Comparison of ENCODE assay signal across 15 mouse cellular contexts in the genomic region with DNA sequence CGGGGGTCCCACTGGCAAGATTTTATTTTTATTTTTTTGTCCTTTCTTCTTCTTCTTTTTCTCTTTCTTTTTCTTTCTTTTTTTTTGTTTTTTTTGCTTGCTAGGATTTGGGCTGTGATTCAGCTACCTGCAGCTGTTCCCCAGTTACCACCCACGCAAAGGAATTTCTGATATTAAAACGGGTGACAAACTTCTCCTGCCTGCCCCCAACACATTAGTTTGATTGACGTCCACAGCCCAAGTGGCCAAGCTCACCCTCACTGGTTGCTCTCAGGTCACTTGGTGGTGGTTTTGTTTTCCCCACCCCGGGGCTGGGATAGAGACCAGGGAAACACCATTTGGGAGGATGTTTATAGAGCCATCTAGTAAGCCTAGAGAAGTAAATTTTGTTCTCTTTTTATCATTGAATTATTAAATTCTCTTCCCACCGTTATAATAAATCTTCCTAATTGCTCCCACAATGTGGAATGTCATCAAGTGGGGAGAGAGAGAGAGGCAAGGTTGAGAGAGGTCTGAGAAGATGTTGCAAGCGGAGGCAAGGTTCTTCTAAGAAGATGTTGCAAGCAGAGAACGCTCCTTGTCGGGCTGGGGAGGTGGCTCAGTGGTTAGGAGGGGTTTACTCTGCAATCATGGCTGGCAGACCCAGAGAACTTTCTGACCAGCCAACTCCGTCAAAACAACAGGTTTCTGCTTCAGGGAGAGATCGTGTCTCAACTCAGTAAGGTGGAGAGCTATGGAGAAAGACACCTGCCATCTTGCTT. TPM values are rescaled to one million over a fixed set of nuclear protein-coding genes. Genes with fewer than 3 reads are reported as not detected.
DNase-seq lines count a peak whose midpoint lies in the region; ATAC-seq and TF ChIP-seq lines count a peak whose summit lies in the region.
"Had no signal": no experiment of that assay in that cellular context is flagged by ENCODE, and none has a peak within 500 bp of the region (broad histone marks: within the 10 kb centered on the region; RNA-seq: fewer than 3 reads in every experiment).

No protein-coding gene starts in this region.

- no peaks in the 10 kb centered on the region for H3K27me3 ChIP-seq in lung, embryonic 15.5 days
- H3K27me3 ChIP-seq in embryonic facial prominence, embryonic 14.5 days (replicated peaks; ENCODE audit: control insufficient read depth, insufficient read depth, low read length), result no peaks in the 10 kb centered on the region
- H3K27me3 ChIP-seq in myocyte (ENCODE audit: control insufficient read depth, insufficient read depth, insufficient read length), result no peaks in the 10 kb centered on the region
- no peaks in the 10 kb centered on the region for H3K27me3 ChIP-seq in liver, postnatal 0 days (ENCODE audit: insufficient read depth, low read length)
- H3K27me3 ChIP-seq: hindbrain, embryonic 13.5 days; intestine, embryonic 15.5 days had no signal

- no peak for DNase-seq in lung, adult 18-20 months
- DNase-seq in adipocyte (ENCODE audit: low spot score), result peak; percentile 29
- DNase-seq in embryonic facial prominence, embryonic 14.5 days (ENCODE audit: low spot score), result peak; percentile 19
- no peak for DNase-seq in spleen, postnatal 14 days (ENCODE audit: low spot score in 2 of 2)
- no peak for DNase-seq in liver, postnatal 0 days
- DNase-seq: adrenal gland, adult 2 months; cerebellum, adult 2 months; heart, adult 2 months; kidney, postnatal 10 days; thymus, adult 2 months had no signal

- no peak overlapping the region for H3K4me2 ChIP-seq in lung, embryonic 15.5 days
- H3K4me2 ChIP-seq in embryonic facial prominence, embryonic 14.5 days (ENCODE audit: low read depth, low read length), result no peak overlapping the region
- H3K4me2 ChIP-seq in myocyte (ENCODE audit: low read depth), result peak overlapping the region; percentile 62
- H3K4me2 ChIP-seq in liver, postnatal 0 days (ENCODE audit: low read depth, low read length), result no peak overlapping the region
- H3K4me2 ChIP-seq: hindbrain, embryonic 13.5 days; liver, embryonic 11.5 days had no signal

- H3K27ac ChIP-seq in lung, embryonic 15.5 days, result peak overlapping the region; percentile 53
- H3K27ac ChIP-seq in embryonic facial prominence, embryonic 14.5 days (replicated peaks; ENCODE audit: low read depth, low read length), result no peak overlapping the region
- no peak overlapping the region for H3K27ac ChIP-seq in liver, postnatal 0 days (ENCODE audit: low read depth)
- H3K27ac ChIP-seq: heart, adult 2 months; hindbrain, embryonic 13.5 days; intestine, embryonic 15.5 days had no signal

- 39% methylated on average over 11 of the region's 11 CpGs for WGBS in lung, embryonic 15.5 days
- WGBS in embryonic facial prominence, embryonic 14.5 days, result 53% methylated on average over 11 of the region's 11 CpGs
- WGBS in liver, postnatal 0 days (ENCODE audit: insufficient replicate concordance), result 58% methylated on average over 11 of the region's 11 CpGs

- H3K9ac ChIP-seq in lung, embryonic 15.5 days, result no peak overlapping the region
- no peak overlapping the region for H3K9ac ChIP-seq in embryonic facial prominence, embryonic 14.5 days (ENCODE audit: low read depth, low read length)
- H3K9ac ChIP-seq in liver, postnatal 0 days (replicated peaks), result no peak overlapping the region
- H3K9ac ChIP-seq: hindbrain, embryonic 13.5 days; intestine, embryonic 15.5 days had no signal

- TF ChIP-seq POLR2A in myocyte (IDR thresholded peaks at IDR 0.05; ENCODE audit: insufficient read length, low read depth), result no peak

- no peak for TF ChIP-seq EP300 in liver, postnatal 0 days (IDR thresholded peaks at IDR 0.05; ENCODE audit: low read depth)

- peaks cover 27% of the 10 kb centered on the region for H3K4me1 ChIP-seq in lung, embryonic 15.5 days
- H3K4me1 ChIP-seq in embryonic facial prominence, embryonic 14.5 days (ENCODE audit: control insufficient read depth, insufficient read depth, low read length), result peaks cover 5% of the 10 kb centered on the region
- no peaks in the 10 kb centered on the region for H3K4me1 ChIP-seq in liver, postnatal 0 days (ENCODE audit: insufficient read depth)

- no peaks in the 10 kb centered on the region for H3K9me3 ChIP-seq in lung, embryonic 15.5 days
- H3K9me3 ChIP-seq in embryonic facial prominence, embryonic 14.5 days (ENCODE audit: control insufficient read depth, low read length), result no peaks in the 10 kb centered on the region
- no peaks in the 10 kb centered on the region for H3K9me3 ChIP-seq in liver, postnatal 0 days (ENCODE audit: low read length)
- H3K9me3 ChIP-seq: hindbrain, embryonic 13.5 days; intestine, embryonic 15.5 days had no signal

- ATAC-seq in lung, embryonic 15.5 days (ENCODE audit: borderline replicate concordance, extremely low read depth, low FRiP score, low TSS enrichment), result no peak
- ATAC-seq in embryonic facial prominence, embryonic 14.5 days (ENCODE audit: low read depth), result no peak
- ATAC-seq in liver, postnatal 0 days, result no peak

- H3ac ChIP-seq in myocyte (ENCODE audit: control insufficient read depth, insufficient read length), result no peak overlapping the region

- H3K36me3 ChIP-seq in lung, embryonic 15.5 days, result no peaks in the 10 kb centered on the region
- no peaks in the 10 kb centered on the region for H3K36me3 ChIP-seq in embryonic facial prominence, embryonic 14.5 days (ENCODE audit: control insufficient read depth, insufficient read depth, low read length)
- H3K36me3 ChIP-seq in myocyte (ENCODE audit: control insufficient read depth, insufficient read depth), result no peaks in the 10 kb centered on the region
- no peaks in the 10 kb centered on the region for H3K36me3 ChIP-seq in liver, postnatal 0 days (replicated peaks; ENCODE audit: insufficient read depth, low read length)
- H3K36me3 ChIP-seq: hindbrain, embryonic 13.5 days; intestine, embryonic 15.5 days had no signal

- no peaks in the 10 kb centered on the region for H3K79me2 ChIP-seq in myocyte (ENCODE audit: control insufficient read depth, insufficient read depth)

- no peak for TF ChIP-seq CTCF in liver, postnatal 0 days (IDR thresholded peaks at IDR 0.05; ENCODE audit: low read depth)

- no peak overlapping the region for H3K4me3 ChIP-seq in lung, embryonic 15.5 days
- no peak overlapping the region for H3K4me3 ChIP-seq in embryonic facial prominence, embryonic 14.5 days (ENCODE audit: low read depth, low read length)
- H3K4me3 ChIP-seq in myocyte, result no peak overlapping the region
- no peak overlapping the region for H3K4me3 ChIP-seq in liver, postnatal 0 days (ENCODE audit: low read depth, low read length)
- H3K4me3 ChIP-seq: heart, adult 2 months; hindbrain, embryonic 13.5 days; intestine, embryonic 15.5 days had no signal

TF ChIP-seq in myocyte, 11 proteins besides CTCF, POLR2A, EP300 and RAD21:
- TF ChIP-seq SRF (IDR thresholded peaks at IDR 0.05; ENCODE audit: control insufficient read depth, insufficient read length, low read depth) (no peak), USF1 (IDR thresholded peaks at IDR 0.05; ENCODE audit: low read depth) (no peak), MAX (IDR thresholded peaks at IDR 0.05; ENCODE audit: low read depth) (no peak), POLR2AphosphoS2 (IDR thresholded peaks at IDR 0.05; ENCODE audit: insufficient read length, low read depth) (no peak), E2F4 (IDR thresholded peaks at IDR 0.05; ENCODE audit: insufficient read depth) (no peak), REST (IDR thresholded peaks at IDR 0.05; ENCODE audit: insufficient read depth, insufficient read length) (no peak), TCF3 (IDR thresholded peaks at IDR 0.05; ENCODE audit: insufficient read length, low read depth) (peak; percentile 12), MYOG (IDR thresholded peaks at IDR 0.05; ENCODE audit: control insufficient read depth in 1 of 3, insufficient read depth in 1 of 3, insufficient read length in 2 of 3, low read depth in 2 of 3) (peak in 2 of 3 experiments; percentile 39 to 43), MYOD1 (IDR thresholded peaks at IDR 0.05; ENCODE audit: control insufficient read depth in 1 of 3, insufficient read length in 2 of 3, low read depth in 2 of 3) (peak in 2 of 3 experiments; percentile 63 to 65), CEBPB (IDR thresholded peaks at IDR 0.05; ENCODE audit: insufficient read depth, poor library complexity, severe bottlenecking) (peak; percentile 90), TCF12 (IDR thresholded peaks at IDR 0.05; ENCODE audit: insufficient read depth, poor library complexity, severe bottlenecking) (peak; percentile 76)

RNA-seq across cellular contexts. Expression of gene Sox9, which starts 52.4 kb away (rescaled TPM):
- 63.4 and 64.2 TPM in 2 replicates for polyA plus RNA-seq in lung, embryonic 15.5 days (2015; fragmentation: Nextera tagmentation; extraction: Ambion mirVana)
- polyA plus RNA-seq in embryonic facial prominence, embryonic 14.5 days (2014; fragmentation: Nextera tagmentation; extraction: Ambion mirVana), result 48.0 and 61.8 TPM in 2 replicates
- polyA plus RNA-seq in myocyte (2012; fragmentation: generic; extraction: Trizol), result 17.9 TPM
- 2.5 TPM in 2 replicates for polyA plus RNA-seq in liver, postnatal 0 days (2015; fragmentation: Nextera tagmentation; extraction: Ambion mirVana)

Comparison
In these comparisons a context has a peak if more than half of its experiments do, and no peak if none do; other contexts are left out.
1. DNase-seq: peak in adipocyte (single experiment) and embryonic facial prominence, embryonic 14.5 days (single experiment); none in lung, adult 18-20 months (0 of 2), spleen, postnatal 14 days (0 of 2) and liver, postnatal 0 days (single experiment).